Mouse (Mus musculus) liver, embryonic 14.5 days (tissue): ENCODE data around the gene Cdt1. TPM values are rescaled to one million over a fixed set of nuclear protein-coding genes. Genes with fewer than 3 reads are reported as not detected.
"Not testable (repeated sequence)": the region's sequence is repeated elsewhere in the genome, so short reads cannot be mapped to it uniquely, and the experiment has no call there.

ENCODE experiments used
- ATAC-seq: fragments of 200-750 bp; cut with Nextera tagmentation; 2 replicates; pipeline ENCODE4 v1.8.0; 2017; ENCODE audit warnings: moderate number of reproducible peaks, mild to moderate bottlenecking, moderate library complexity; ENCODE audit not compliant: insufficient read depth
- DNase-seq, 3 experiments: peaks; one replicate each; pipeline ENCODE4 v3.0.0-alpha.2; 2012 to 2013; ENCODE audit warnings: low read depth in 3 of 3, low spot score in 3 of 3
- H3K27ac ChIP-seq: fragments of 300-500 bp; sonication (generic); 2 replicates; pipeline ENCODE4 v1.5.1; 2014; ENCODE audit warnings: moderate library complexity, mild to moderate bottlenecking, control low read depth, inconsistent platforms
- H3K27me3 ChIP-seq: fragments of 300-500 bp; sonication (generic); 2 replicates; pipeline ENCODE4 v1.6.1; 2014; ENCODE audit warnings: mild to moderate bottlenecking, low read length, moderate library complexity; ENCODE audit not compliant: control insufficient read depth, insufficient read depth
- H3K36me3 ChIP-seq: fragments of 300-500 bp; sonication (generic); replicated peaks from 2 replicates; pipeline ENCODE4 v1.6.1; 2014; ENCODE audit warnings: low read depth; ENCODE audit not compliant: control insufficient read depth, insufficient read depth
- H3K4me1 ChIP-seq, 2 experiments: fragments of 200-500 bp in 1 of 2; fragments of 300-500 bp in 1 of 2; sonication (generic) in 1 of 2; replicated peaks; 2 replicates each; pipeline ENCODE4 v1.6.1; 2012 to 2014; ENCODE audit warnings: antibody characterized with exemption in 1 of 2, inconsistent platforms in 1 of 2, low read length in 1 of 2; ENCODE audit not compliant: control insufficient read depth in 2 of 2, insufficient read depth in 2 of 2
- H3K4me2 ChIP-seq: fragments of 300-500 bp; sonication (generic); 2 replicates; pipeline ENCODE4 v1.6.1; 2014; ENCODE audit warnings: low read depth, mild to moderate bottlenecking, control low read depth, moderate library complexity
- H3K4me3 ChIP-seq, 2 experiments: fragments of 200-500 bp in 1 of 2; fragments of 300-500 bp in 1 of 2; sonication (generic) in 1 of 2; 2 replicates each; pipeline ENCODE4 v1.5.1; 2012 to 2014; ENCODE audit warnings: low read depth in 2 of 2, low read length in 2 of 2, mild to moderate bottlenecking in 2 of 2, control low read depth in 1 of 2, inconsistent platforms in 1 of 2, moderate library complexity in 1 of 2; ENCODE audit not compliant: insufficient read depth in 1 of 2
- H3K9ac ChIP-seq: fragments of 300-500 bp; sonication (generic); replicated peaks from 2 replicates; pipeline ENCODE4 v1.6.1; 2014; ENCODE audit warnings: mild to moderate bottlenecking, control low read depth, moderate library complexity
- H3K9me3 ChIP-seq: fragments of 300-500 bp; sonication (generic); 2 replicates; pipeline ENCODE4 v1.6.1; 2016; ENCODE audit warnings: low read length, mixed read lengths; ENCODE audit not compliant: control insufficient read depth
- CTCF ChIP-seq: IDR thresholded peaks from 2 replicates; pipeline ENCODE4 v1.5.1; 2016; ENCODE audit warnings: antibody characterized with exemption, low read depth, control low read depth
- EP300 ChIP-seq: IDR thresholded peaks from 2 replicates; pipeline ENCODE4 v1.6.1; 2016; ENCODE audit warnings: antibody characterized with exemption, low read depth
- WGBS: fragments of 180-500 bp; shearing (Covaris S2); extraction: QIAGEN DNeasy Blood & Tissue Kit; methylation state at CpG from one replicate; pipeline ENCODE4 v1.1.7; 2014; ENCODE audit not compliant: insufficient replicate concordance; 5-methylcytosine and 5-hydroxymethylcytosine counted together
- polyA plus RNA-seq, 2 experiments: library from polyadenylated mRNA; depleted of rRNA in 1 of 2; stranded (reverse) in 1 of 2; unstranded in 1 of 2; fragments of >200 nt; fragmentation: Nextera tagmentation in 1 of 2; extraction: Ambion mirVana in 1 of 2; gene quantifications; 2 replicates each; pipeline versions ENCODE4 v1.2.1 to v1.2.3; 2012 to 2014

Gene Cdt1
- polyA plus RNA-seq, 2 experiments: 41.9 to 65.3 TPM

- TF ChIP-seq EP300: no peak
- TF ChIP-seq CTCF: no peak
- DNase-seq (no peak), ATAC-seq (no peak)
- Histone ChIP-seq H3K27ac (no peak overlapping the region), H3K4me1 (peaks cover 26 to 40% of the 10 kb centered on the region in 2 experiments), H3K4me2 (peak overlapping the region; percentile 97), H3K9ac (peak overlapping the region; percentile 99; the same call in 1 of the 2 replicates), H3K9me3 (no peaks in the 10 kb centered on the region), H3K36me3 (peaks cover 50% of the 10 kb centered on the region), H3K4me3 (peak overlapping the region; percentile 77 to 96), H3K27me3 (no peaks in the 10 kb centered on the region)
- WGBS: 93% methylated on average over 16 of the region's 16 CpGs
These were observed 2.2 kb downstream of the Cdt1 start for GRCm38 (mm10) chr8:122569996-122570395.

- DNase-seq: no peak
- H3K27me3 ChIP-seq: no peaks in the 10 kb centered on the region
- H3K4me1 ChIP-seq: peaks cover 36 to 51% of the 10 kb centered on the region in 2 experiments
- no peak overlapping the region for H3K4me3 ChIP-seq
- no peak for ATAC-seq
- peaks cover 50% of the 10 kb centered on the region for H3K36me3 ChIP-seq
- H3K4me2 ChIP-seq: no peak overlapping the region
- TF ChIP-seq CTCF (no peak), EP300 (no peak)
- no peak overlapping the region for H3K27ac ChIP-seq
- H3K9me3 ChIP-seq: no peaks in the 10 kb centered on the region
- H3K9ac ChIP-seq: no peak overlapping the region
- 88% methylated on average over 11 of the region's 11 CpGs for WGBS
These were observed 3.3 kb downstream of the Cdt1 start for GRCm38 (mm10) chr8:122571153-122571552.

DNA sequence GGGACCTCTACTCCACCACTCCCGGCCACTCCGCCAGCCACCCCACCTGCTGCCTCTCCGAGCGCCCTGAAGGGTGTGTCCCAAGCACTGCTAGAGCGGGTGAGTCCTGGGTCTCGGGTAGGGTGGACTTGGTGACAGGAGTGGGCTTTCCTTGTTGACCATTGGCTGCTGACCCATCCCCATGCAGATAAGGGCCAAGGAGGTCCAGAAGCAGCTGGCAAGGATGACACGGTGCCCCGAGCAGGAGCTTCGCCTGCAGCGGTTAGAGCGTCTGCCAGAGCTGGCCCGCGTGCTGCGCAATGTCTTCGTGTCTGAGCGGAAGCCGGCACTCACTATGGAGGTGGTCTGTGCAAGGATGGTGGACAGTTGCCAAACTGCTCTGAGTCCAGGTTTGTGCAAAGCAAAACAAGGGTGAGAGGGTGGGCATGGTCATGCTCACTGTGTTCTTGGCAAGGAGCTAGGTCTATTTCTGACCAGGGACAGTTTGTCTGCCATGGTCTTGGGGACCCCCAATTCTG is 4.0 kb downstream of the Cdt1 start:
- H3K36me3 ChIP-seq: peaks cover 50% of the 10 kb centered on the region
- TF ChIP-seq CTCF (no peak), EP300 (no peak)
- DNase-seq (no peak), ATAC-seq (no peak)
- H3K9ac ChIP-seq: no peak overlapping the region
- no peak overlapping the region for H3K4me2 ChIP-seq
- H3K27ac ChIP-seq: no peak overlapping the region
- 85% methylated on average over 17 of the region's 17 CpGs for WGBS
- no peaks in the 10 kb centered on the region for H3K9me3 ChIP-seq
- H3K4me1 ChIP-seq: peaks cover 31 to 46% of the 10 kb centered on the region in 2 experiments
- H3K4me3 ChIP-seq: no peak overlapping the region
- no peaks in the 10 kb centered on the region for H3K27me3 ChIP-seq

GRCm38 (mm10) chr8:122572751-122573150 is 4.9 kb downstream of the Cdt1 start:
- peaks cover 28 to 42% of the 10 kb centered on the region in 2 experiments for H3K4me1 ChIP-seq
- no peaks in the 10 kb centered on the region for H3K27me3 ChIP-seq
- 87% methylated on average over 3 of the region's 3 CpGs for WGBS
- DNase-seq: no peak
- peaks cover 50% of the 10 kb centered on the region for H3K36me3 ChIP-seq
- no peak for TF ChIP-seq EP300
- TF ChIP-seq CTCF: no peak
- no peaks in the 10 kb centered on the region for H3K9me3 ChIP-seq
- no peak for ATAC-seq
- no peak overlapping the region for H3K27ac ChIP-seq
- H3K4me3 ChIP-seq: no peak overlapping the region
- H3K9ac ChIP-seq: no peak overlapping the region
- H3K4me2 ChIP-seq: no peak overlapping the region

DNA sequence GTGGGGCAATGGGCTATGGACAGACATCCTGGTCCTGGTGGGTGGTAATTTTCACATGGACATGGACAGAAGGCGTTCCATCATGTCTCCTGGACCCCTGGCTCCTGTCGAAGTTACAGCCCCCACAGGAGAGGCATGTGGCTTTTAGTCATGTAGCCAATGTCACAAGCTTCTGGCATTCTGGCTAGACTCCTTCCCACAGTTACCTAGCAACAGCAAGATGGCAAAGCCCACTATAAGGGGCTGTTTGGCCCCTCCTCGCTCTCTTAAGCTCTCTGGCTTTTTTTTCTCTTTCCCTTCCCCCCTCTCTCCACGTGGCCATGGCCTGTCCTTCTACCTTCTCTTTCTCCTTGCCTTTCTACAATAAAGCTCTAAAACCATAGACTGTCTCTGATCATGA is 5.4 kb downstream of the Cdt1 start:
- not testable (repeated sequence) for ATAC-seq, H3K27me3 ChIP-seq, H3K9me3 ChIP-seq, H3K4me2 ChIP-seq, H3K27ac ChIP-seq, H3K4me3 ChIP-seq, DNase-seq, H3K9ac ChIP-seq
- Histone ChIP-seq H3K36me3 (peaks cover 50% of the 10 kb centered on the region), H3K4me1 (peaks cover 28 to 42% of the 10 kb centered on the region in 2 experiments)
- WGBS: 54% methylated on average over 4 of the region's 4 CpGs
